Mouse (Mus musculus) layer of hippocampus, postnatal 10 days (tissue): ENCODE measurements around the gene Hectd4. TPM values are rescaled to one million over a fixed set of nuclear protein-coding genes. Genes with fewer than 3 reads are reported as not detected.

Source experiments
- DNase-seq, 2 experiments: peaks; one replicate each; pipeline ENCODE4 v3.0.0; 2021; ENCODE audit warnings: low spot score in 2 of 2
- total RNA-seq, 2 experiments: library from RNA; stranded (reverse); gene quantifications; 2 replicates each; pipeline ENCODE4 v1.2.3; 2021

The Hectd4 gene
- total RNA-seq, 2 experiments from 2014 or later = 190 to 212 TPM

GRCm38 (mm10) chr5:121389106-121389505 lies 169.1 kb downstream of the Hectd4 start:
- no peak for DNase-seq

DNA sequence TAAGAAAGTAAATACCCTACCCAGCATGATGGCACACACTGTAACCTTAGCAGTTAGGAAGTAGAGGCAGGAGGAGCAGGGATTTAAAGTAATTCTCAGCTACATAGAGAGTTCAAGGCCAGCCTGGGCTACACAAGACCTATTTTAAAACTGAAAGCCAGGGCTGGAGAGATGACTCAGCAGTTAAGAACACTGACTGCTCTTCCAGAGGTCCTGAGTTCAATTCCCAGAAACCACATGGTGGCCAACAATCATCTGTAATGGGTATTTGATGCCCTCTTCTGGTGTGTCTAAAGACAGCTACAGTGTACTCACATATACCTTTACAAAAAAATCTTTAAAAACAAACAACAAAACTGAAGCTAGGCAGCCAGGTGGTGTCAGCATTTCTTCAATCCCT lies 169.7 kb downstream of the Hectd4 start:
- no peak for DNase-seq

- DNase-seq = peak; percentile 44 to 56
Measured at GRCm38 (mm10) chr5:121392667-121393380, 172.8 kb downstream of the Hectd4 start.

GRCm38 (mm10) chr5:121393402-121393801 lies 173.4 kb downstream of the Hectd4 start:
- DNase-seq = no peak

- no peak for DNase-seq
Measured at GRCm38 (mm10) chr5:121395621-121396020, 175.6 kb downstream of the Hectd4 start.

GRCm38 (mm10) chr5:121397187-121398145 lies 177.4 kb downstream of the Hectd4 start, which contains the start of gene Naa25:
Gene Naa25, plus strand, starts transcription at chr5:121397936.
- peak; percentile 94 to 95 for DNase-seq

- no peak for DNase-seq
Measured at GRCm38 (mm10) chr5:121398146-121398964, 178.3 kb downstream of the Hectd4 start.

GRCm38 (mm10) chr5:121398965-121399462 lies 179.0 kb downstream of the Hectd4 start:
- no peak for DNase-seq

GRCm38 (mm10) chr5:121399540-121399939 lies 179.5 kb downstream of the Hectd4 start:
- DNase-seq = no peak

GRCm38 (mm10) chr5:121400064-121400463 lies 180.0 kb downstream of the Hectd4 start:
- DNase-seq = no peak

DNA sequence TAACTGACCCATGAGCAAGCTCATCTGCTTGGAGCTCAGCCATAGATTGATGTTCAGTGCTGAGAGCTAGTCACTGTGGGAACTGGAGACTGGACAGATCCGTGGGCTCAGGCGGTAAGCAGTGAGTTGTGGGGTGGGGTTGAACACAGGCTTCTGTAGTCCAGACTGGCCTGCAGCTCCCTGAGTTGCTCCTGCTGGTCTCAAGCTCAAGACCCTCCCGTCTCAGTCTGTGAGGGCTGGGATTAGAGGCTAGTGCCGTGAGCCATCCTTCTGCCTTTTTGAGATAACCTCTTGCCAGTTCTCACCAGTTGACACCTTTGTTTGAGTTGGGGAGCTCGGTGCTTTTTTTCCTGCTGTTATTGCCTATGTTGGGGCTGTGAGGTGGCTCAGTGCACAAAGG lies 180.8 kb downstream of the Hectd4 start:
- DNase-seq = no peak

GRCm38 (mm10) chr5:121407856-121408255 lies 187.8 kb downstream of the Hectd4 start:
- no peak for DNase-seq

DNA sequence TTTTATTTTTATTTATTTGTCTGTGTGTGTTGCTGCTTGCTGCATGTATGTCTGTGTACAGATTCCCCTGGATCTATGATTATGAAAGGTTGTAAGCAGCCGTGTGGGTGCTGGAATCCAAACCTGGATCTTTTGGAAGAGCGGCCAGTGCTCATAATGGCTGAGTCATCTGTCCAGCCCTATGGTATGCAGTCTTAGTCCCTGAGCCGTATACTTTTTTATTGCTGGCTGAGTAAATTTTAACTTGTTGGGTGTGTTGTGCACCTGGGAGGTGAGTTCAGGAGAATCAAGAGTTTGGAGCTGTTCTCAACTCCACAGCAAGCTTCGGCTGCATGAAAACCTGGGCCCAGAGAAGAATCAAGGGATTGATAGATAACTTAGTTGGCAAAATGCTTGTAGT lies 191.0 kb downstream of the Hectd4 start:
- DNase-seq = no peak

Other genes with a start within 250 kb of the Hectd4 start
- gene Rph3a, start 210.1 kb upstream of the Hectd4 start, total RNA-seq = 100 to 1,000 TPM; 139 to 148 TPM
- gene Ptpn11, start 28.8 kb upstream of the Hectd4 start, total RNA-seq = 10 to 100 TPM; 78.1 to 82.4 TPM
- 100 to 1,000 TPM; 520 to 542 TPM for gene Rpl6, start 15.7 kb upstream of the Hectd4 start, total RNA-seq
- gene Trafd1, start 165.4 kb downstream of the Hectd4 start, total RNA-seq = 10 to 100 TPM; 83.2 to 90.3 TPM
- 10 to 100 TPM; 43.9 to 45.3 TPM for gene Naa25, start 177.7 kb downstream of the Hectd4 start, total RNA-seq
- gene Tmem116, start 231.7 kb downstream of the Hectd4 start, total RNA-seq = 1 to 10 TPM; 4.4 to 5.4 TPM
- 100 to 1,000 TPM; 154 to 170 TPM for gene Erp29, start 232.3 kb downstream of the Hectd4 start, total RNA-seq